Mouse (Mus musculus) CH12.LX (cell line): Measurements from ENCODE around the gene Abcb10. TPM values are rescaled to one million over a fixed set of nuclear protein-coding genes. Genes with fewer than 3 reads are reported as not detected.

ENCODE experiments used
- DNase-seq: peaks from one replicate; pipeline ENCODE4 v3.0.0-alpha.2; 2013; ENCODE audit errors: extremely low read depth
- H3K27ac ChIP-seq: 2 replicates; pipeline ENCODE4 v1.5.1; 2012; ENCODE audit warnings: low read depth, mild to moderate bottlenecking, control low read depth, moderate library complexity; ENCODE audit not compliant: insufficient read depth
- H3K27me3 ChIP-seq: replicated peaks from 2 replicates; pipeline ENCODE3; 2012; ENCODE audit warnings: inconsistent platforms
- H3K36me3 ChIP-seq, 2 experiments: replicated peaks in 1 of 2; 2 replicates each; pipeline versions ENCODE3 to v1.6.1; 2012; ENCODE audit warnings: inconsistent platforms in 1 of 2, low read length in 1 of 2, mild to moderate bottlenecking in 1 of 2, mixed read lengths in 1 of 2, moderate library complexity in 1 of 2; ENCODE audit not compliant: control insufficient read depth in 1 of 2, insufficient read depth in 1 of 2
- H3K4me1 ChIP-seq, 2 experiments: 2 replicates each; pipeline ENCODE4 v1.6.1; 2012; ENCODE audit warnings: inconsistent platforms in 1 of 2, moderate library complexity in 1 of 2; ENCODE audit not compliant: insufficient read depth in 2 of 2, control insufficient read depth in 1 of 2
- H3K4me2 ChIP-seq: 2 replicates; pipeline ENCODE4 v1.6.1; 2012; ENCODE audit warnings: low read depth, mild to moderate bottlenecking, control low read depth; ENCODE audit not compliant: poor library complexity, insufficient read depth, severe bottlenecking
- H3K4me3 ChIP-seq, 3 experiments: fragments of 150-350 bp in 1 of 3; sonication (generic) in 1 of 3; replicated peaks in 1 of 3; 2 replicates each; pipeline versions ENCODE3 to v1.5.1; 2011 to 2012; ENCODE audit warnings: low read depth in 2 of 3, low read length in 2 of 3, mild to moderate bottlenecking in 2 of 3, moderate library complexity in 2 of 3, control low read depth in 1 of 3, improper control_type of control experiment in 1 of 3, inconsistent platforms in 1 of 3, mixed read lengths in 1 of 3; ENCODE audit not compliant: poor library complexity in 1 of 3
- H3K79me2 ChIP-seq: replicated peaks from 2 replicates; pipeline ENCODE4 v1.6.1; 2012; ENCODE audit warnings: mild to moderate bottlenecking, moderate library complexity; ENCODE audit not compliant: control insufficient read depth, poor library complexity, insufficient read depth, severe bottlenecking; ENCODE audit errors: extremely low read depth
- H3K9ac ChIP-seq: 2 replicates; pipeline ENCODE4 v1.6.1; 2012; ENCODE audit warnings: low read depth, mild to moderate bottlenecking, control low read depth, moderate library complexity; ENCODE audit not compliant: insufficient read depth
- H3K9me3 ChIP-seq: replicated peaks from 2 replicates; pipeline ENCODE3; 2012; ENCODE audit warnings: low read length, inconsistent platforms, mixed read lengths
- CHD2 ChIP-seq: IDR thresholded peaks from 2 replicates; pipeline ENCODE4 v1.6.1; 2011; ENCODE audit warnings: low read length, improper control_type of control experiment
- CTCF ChIP-seq, 2 experiments: IDR thresholded peaks in 1 of 2; conservative IDR thresholded peaks in 1 of 2; 2 replicates each; pipeline ENCODE4 v1.5.1; 2011 to 2012; ENCODE audit warnings: low read depth in 2 of 2, low read length in 2 of 2, improper control_type of control experiment in 1 of 2, inconsistent platforms in 1 of 2, mild to moderate bottlenecking in 1 of 2, moderate library complexity in 1 of 2
- ELF1 ChIP-seq: IDR thresholded peaks from 2 replicates; pipeline ENCODE4 v1.6.1; 2014; ENCODE audit warnings: low read depth, mild to moderate bottlenecking, inconsistent platforms, low read length, improper control_type of control experiment
- JUN ChIP-seq: IDR thresholded peaks from 2 replicates; pipeline ENCODE4 v1.6.1; 2011; ENCODE audit warnings: low read depth, mild to moderate bottlenecking, low read length, improper control_type of control experiment, moderate library complexity; ENCODE audit not compliant: insufficient read depth
- JUND ChIP-seq: conservative IDR thresholded peaks from 2 replicates; pipeline ENCODE4 v1.6.1; 2011; ENCODE audit warnings: low read depth, low read length, improper control_type of control experiment
- MAFK ChIP-seq: IDR thresholded peaks from 2 replicates; pipeline ENCODE4 v1.6.1; 2011; ENCODE audit warnings: low read length, improper control_type of control experiment; ENCODE audit not compliant: insufficient replicate concordance
- MAX ChIP-seq: IDR thresholded peaks from 2 replicates; pipeline ENCODE4 v1.6.1; 2011; ENCODE audit warnings: low read length, improper control_type of control experiment
- MAZ ChIP-seq: IDR thresholded peaks from 2 replicates; pipeline ENCODE4 v1.6.1; 2012; ENCODE audit warnings: low read depth, mild to moderate bottlenecking, inconsistent platforms, low read length, improper control_type of control experiment, moderate library complexity
- MEF2A ChIP-seq: IDR thresholded peaks from 2 replicates; pipeline ENCODE4 v1.6.1; 2014; ENCODE audit warnings: low read depth, mild to moderate bottlenecking, inconsistent platforms, low read length, improper control_type of control experiment, borderline replicate concordance
- MXI1 ChIP-seq: IDR thresholded peaks from 2 replicates; pipeline ENCODE4 v1.6.1; 2011; ENCODE audit warnings: mild to moderate bottlenecking, low read depth, low read length, improper control_type of control experiment
- NELFE ChIP-seq: IDR thresholded peaks from 2 replicates; pipeline ENCODE4 v1.6.1; 2011; ENCODE audit warnings: low read depth, low read length, improper control_type of control experiment
- POLR2AphosphoS2 ChIP-seq: IDR thresholded peaks from 2 replicates; pipeline ENCODE4 v1.6.1; 2011; ENCODE audit warnings: low read depth, low read length, improper control_type of control experiment
- RAD21 ChIP-seq: IDR thresholded peaks from 2 replicates; pipeline ENCODE4 v1.6.1; 2011; ENCODE audit warnings: low read depth, mild to moderate bottlenecking, low read length, improper control_type of control experiment, moderate library complexity
- RCOR1 ChIP-seq: conservative IDR thresholded peaks from 2 replicates; pipeline ENCODE4 v1.6.1; 2012; ENCODE audit warnings: low read depth, mild to moderate bottlenecking, inconsistent platforms, low read length, improper control_type of control experiment
- SIN3A ChIP-seq: IDR thresholded peaks from 2 replicates; pipeline ENCODE4 v1.6.1; 2012; ENCODE audit warnings: low read length, improper control_type of control experiment, inconsistent platforms
- SMC3 ChIP-seq: IDR thresholded peaks from 2 replicates; pipeline ENCODE4 v1.6.1; 2011; ENCODE audit warnings: low read depth, low read length, improper control_type of control experiment
- TCF12 ChIP-seq: IDR thresholded peaks from 2 replicates; pipeline ENCODE4 v1.6.1; 2014; ENCODE audit warnings: low read depth, mild to moderate bottlenecking, inconsistent platforms, low read length, improper control_type of control experiment
- USF1 ChIP-seq: IDR thresholded peaks from 2 replicates; pipeline ENCODE4 v1.6.1; 2014; ENCODE audit warnings: low read depth, mild to moderate bottlenecking, inconsistent platforms, low read length, improper control_type of control experiment
- ZKSCAN1 ChIP-seq: IDR thresholded peaks from 2 replicates; pipeline ENCODE4 v1.6.1; 2012; ENCODE audit warnings: low read depth, inconsistent platforms, low read length, improper control_type of control experiment, borderline replicate concordance
- ZNF384 ChIP-seq: IDR thresholded peaks from 2 replicates; pipeline ENCODE4 v1.6.1; 2012; ENCODE audit warnings: low read depth, low read length, improper control_type of control experiment, inconsistent platforms
- dilution Hi-C: fragments of 300-500 bp; cut with MboI; formaldehyde crosslinking; loops from 2 replicates; pipeline ENCODE4 v1.14.3; 2020; ENCODE audit warnings: low sequenced_read_pairs; ENCODE audit not compliant: extremely low pct_unique_long_range_greater_than_20kb, extremely low pct_ligation_motif_present
- in situ Hi-C: fragments of 300-500 bp; cut with MboI; formaldehyde crosslinking; loops from 3 replicates; pipeline ENCODE4 v1.14.3; 2019; ENCODE audit warnings: low sequenced_read_pairs, low pct_ligation_motif_present, low pct_unique_long_range_greater_than_20kb, mixed read lengths
- polyA plus RNA-seq: library from polyadenylated mRNA; unstranded; fragments of >175 nt; gene quantifications from 2 replicates; pipeline ENCODE4 v1.2.1, GENCODE M21; 2012; ENCODE audit warnings: low read depth; ENCODE audit not compliant: insufficient read length
- total RNA-seq, 2 experiments: library from RNA; depleted of rRNA; stranded (reverse); fragments of 300-350 nt in 1 of 2; fragments of >200 nt in 1 of 2; gene quantifications; 2 replicates each; pipeline ENCODE4 v1.2.3; 2012 to 2014

Abcb10 gene
- total and polyA plus RNA-seq, 3 experiments = 8.0 to 8.5 (median 8.1) TPM

GRCm38 (mm10) chr8:123959473-123959872 is 23.4 kb downstream of the Abcb10 start:
- Histone ChIP-seq H3K27ac (no peak overlapping the region), H3K4me1 (peaks cover 2 to 5% of the 10 kb centered on the region in 2 experiments; a peak in 3 of 4 replicates), H3K9me3 (no peaks in the 10 kb centered on the region), H3K27me3 (no peaks in the 10 kb centered on the region), H3K79me2 (no peaks in the 10 kb centered on the region), H3K36me3 (peaks cover 14 to 77% of the 10 kb centered on the region in 2 experiments), H3K4me2 (no peak overlapping the region), H3K4me3 (no peak overlapping the region), H3K9ac (no peak overlapping the region)
- dilution Hi-C loops (no loop called here), in situ Hi-C loops (no loop called here)
- TF ChIP-seq MXI1 = no peak
- TF ChIP-seq SMC3 = no peak
- no peak for DNase-seq

GRCm38 (mm10) chr8:123958130-123958529 is 24.8 kb downstream of the Abcb10 start:
- in situ Hi-C loops = no loop called here
- Histone ChIP-seq H3K4me3 (no peak overlapping the region), H3K79me2 (no peaks in the 10 kb centered on the region), H3K9me3 (no peaks in the 10 kb centered on the region), H3K27ac (no peak overlapping the region), H3K36me3 (peaks cover 19 to 77% of the 10 kb centered on the region in 2 experiments), H3K4me2 (no peak overlapping the region), H3K9ac (no peak overlapping the region), H3K4me1 (peaks cover 4 to 17% of the 10 kb centered on the region in 2 experiments; a peak in 3 of 4 replicates), H3K27me3 (no peaks in the 10 kb centered on the region)
- no peak for DNase-seq
- TF ChIP-seq JUN (no peak), ELF1 (no peak), JUND (no peak), USF1 (no peak), CTCF (conservative IDR thresholded peaks at IDR 0.05 in 1 of 2, IDR thresholded peaks at IDR 0.05 in 1 of 2; ENCODE audit: low read depth in 2 of 2, low read length in 2 of 2) (no peak), CHD2 (no peak), MAFK (no peak), NELFE (no peak), MAX (no peak), TCF12 (no peak), ZKSCAN1 (no peak)
- dilution Hi-C loops = no loop called here

GRCm38 (mm10) chr8:123954246-123954645 is 28.7 kb downstream of the Abcb10 start:
- Histone ChIP-seq H3K4me2 (no peak overlapping the region), H3K9ac (no peak overlapping the region), H3K27me3 (no peaks in the 10 kb centered on the region), H3K4me3 (no peak overlapping the region), H3K27ac (no peak overlapping the region), H3K36me3 (peaks cover 18 to 58% of the 10 kb centered on the region in 2 experiments), H3K4me1 (peaks cover 6 to 24% of the 10 kb centered on the region in 2 experiments; a peak in 3 of 4 replicates), H3K79me2 (no peaks in the 10 kb centered on the region), H3K9me3 (no peaks in the 10 kb centered on the region)
- dilution Hi-C loops = no loop called here
- no peak for TF ChIP-seq TCF12
- TF ChIP-seq MEF2A = no peak
- TF ChIP-seq RAD21 = no peak
- no peak for TF ChIP-seq RCOR1
- no peak for TF ChIP-seq ZNF384
- TF ChIP-seq POLR2AphosphoS2 = no peak
- TF ChIP-seq MAZ = no peak
- no peak for TF ChIP-seq SMC3
- TF ChIP-seq SIN3A = no peak
- no peak for DNase-seq
- in situ Hi-C loops = no loop called here
